Mouse (Mus musculus) forebrain, embryonic 10.5 days (tissue): ENCODE data around the gene Tmppe. TPM values are rescaled to one million over a fixed set of nuclear protein-coding genes. Genes with fewer than 3 reads are reported as not detected.

Experiments used
- DNase-seq: peaks from one replicate; pipeline ENCODE4 v3.0.0-alpha.2; 2017; ENCODE audit warnings: low spot score; ENCODE audit errors: extremely low spot score
- H3K27ac ChIP-seq: fragments of 300-500 bp; sonication (generic); 2 replicates; pipeline ENCODE4 v1.5.1; 2016; ENCODE audit warnings: mild to moderate bottlenecking
- H3K27me3 ChIP-seq: fragments of 300-500 bp; sonication (generic); 2 replicates; pipeline ENCODE4 v1.6.1; 2016; ENCODE audit warnings: mild to moderate bottlenecking; ENCODE audit not compliant: poor library complexity, severe bottlenecking
- H3K36me3 ChIP-seq: fragments of 300-500 bp; sonication (generic); replicated peaks from 2 replicates; pipeline ENCODE4 v1.6.1; 2016; ENCODE audit warnings: mild to moderate bottlenecking, moderate library complexity
- H3K4me1 ChIP-seq: fragments of 300-500 bp; sonication (generic); 2 replicates; pipeline ENCODE4 v1.6.1; 2016
- H3K4me3 ChIP-seq: fragments of 300-500 bp; sonication (generic); 2 replicates; pipeline ENCODE4 v1.5.1; 2016; ENCODE audit warnings: mild to moderate bottlenecking, moderate library complexity
- H3K9me3 ChIP-seq: fragments of 300-500 bp; sonication (generic); 2 replicates; pipeline ENCODE4 v1.6.1; 2016; ENCODE audit warnings: mild to moderate bottlenecking, moderate library complexity
- WGBS: fragments of 180-500 bp; shearing (Covaris S2); methylation state at CpG from one replicate; pipeline ENCODE4 v1.1.7; 2016; 5-methylcytosine and 5-hydroxymethylcytosine counted together
- polyA plus RNA-seq: library from polyadenylated mRNA; unstranded; fragments of >200 nt; fragmentation: Nextera tagmentation; extraction: Ambion mirVana; gene quantifications from 2 replicates; pipeline ENCODE4 v1.2.1, GENCODE M21; 2016

The Tmppe gene
- polyA plus RNA-seq, 1 experiment from 2014 or later: 10.1 TPM

DNA sequence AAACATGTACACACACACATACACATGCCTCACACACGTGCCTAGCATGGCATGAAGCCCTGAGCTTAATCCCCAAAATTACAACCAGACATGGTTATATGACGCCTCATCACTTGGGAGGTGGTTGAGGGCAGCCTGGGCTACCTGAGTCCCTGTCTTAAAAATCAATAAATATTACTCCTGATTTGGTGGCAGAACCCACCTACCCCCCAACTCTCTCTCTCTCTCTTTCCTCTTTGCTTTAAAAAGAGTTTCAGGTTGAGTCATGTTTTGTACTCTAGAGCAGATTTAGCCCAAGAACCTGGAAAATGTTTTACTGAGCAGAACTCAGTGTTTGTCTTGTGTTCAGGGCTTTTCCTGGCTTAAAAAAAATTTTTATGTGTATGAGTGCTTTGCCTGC is 54.5 kb downstream of the Tmppe start:
- Histone ChIP-seq H3K4me3 (no peak overlapping the region), H3K9me3 (no peaks in the 10 kb centered on the region), H3K27me3 (no peaks in the 10 kb centered on the region), H3K36me3 (peaks cover 17% of the 10 kb centered on the region), H3K4me1 (0 out of 2 replicates have a peak, but pooled peaks cover 4% of the 10 kb centered on the region), H3K27ac (no peak overlapping the region)
- no peak for DNase-seq
- WGBS: 89% methylated on average over 2 of the region's 2 CpGs

Other genes starting within 250 kb of the Tmppe start
- not detected in 2 replicates for gene Bcl2a1c, start 71.0 kb upstream of the Tmppe start, polyA plus RNA-seq
- gene Crtap, start 10.4 kb upstream of the Tmppe start, polyA plus RNA-seq: 30.7 and 31.6 TPM in 2 replicates
- 22.6 and 22.8 TPM in 2 replicates for gene Glb1, start within 50 bp of the Tmppe start, polyA plus RNA-seq
- gene Ccr4, start 103.8 kb downstream of the Tmppe start, polyA plus RNA-seq: not detected in 2 replicates
- gene C130032M10Rik, start 114.6 kb downstream of the Tmppe start, polyA plus RNA-seq: 1.0 and 1.2 TPM in 2 replicates
- gene Trim71, start 163.3 kb downstream of the Tmppe start, polyA plus RNA-seq: 5.9 and 6.5 TPM in 2 replicates
- gene Cnot10, start 239.1 kb downstream of the Tmppe start, polyA plus RNA-seq: 73.7 and 74.4 TPM in 2 replicates